Mouse (Mus musculus): ENCODE measurements around the gene Rspo1.
A peak's percentile ranks its signal among the peaks of the same experiment; 100 is the strongest.

Gene Rspo1

DNA sequence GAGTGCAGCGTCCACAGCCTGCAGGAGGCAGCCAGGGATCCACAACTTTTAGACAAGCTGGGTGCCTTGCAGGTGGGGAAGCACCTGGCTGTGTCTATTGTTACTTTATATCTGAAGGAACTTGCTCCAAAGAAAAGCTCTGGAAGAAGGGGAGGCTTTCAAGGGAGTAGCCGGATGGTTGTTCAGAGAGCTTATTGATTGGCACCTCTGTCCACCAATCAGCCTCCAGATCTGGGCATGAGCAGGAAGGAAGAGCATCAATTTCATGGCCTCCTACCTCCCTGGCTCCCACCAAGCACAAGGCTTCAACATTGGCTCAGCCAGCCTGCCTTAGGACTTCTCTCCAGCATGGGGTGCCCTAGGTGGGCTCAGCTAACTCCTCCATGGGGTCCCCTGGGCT, 12.9 kb upstream of the Rspo1 start:
- no peak for DNase-seq

DNA sequence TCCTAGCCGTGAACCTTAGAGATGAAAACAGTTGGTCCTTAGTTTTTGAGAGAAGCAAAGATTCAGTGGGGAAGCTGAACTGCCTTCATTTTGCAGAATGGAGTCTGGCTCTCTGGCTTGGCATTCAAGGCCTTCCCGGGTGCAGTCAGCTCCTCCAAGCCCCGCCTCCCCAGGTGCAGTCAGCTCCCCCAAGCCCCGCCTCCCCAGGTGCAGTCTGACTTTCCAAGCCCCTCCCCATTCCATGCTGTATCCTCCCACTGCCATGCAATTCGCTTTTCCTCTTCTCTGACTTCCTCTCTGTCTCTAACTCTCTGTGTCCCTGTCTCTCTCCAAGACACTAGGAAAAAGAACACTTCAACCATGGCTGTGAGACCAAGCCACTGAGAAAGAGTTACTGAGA, 8.0 kb upstream of the Rspo1 start:
- DNase-seq: no peak

DNA sequence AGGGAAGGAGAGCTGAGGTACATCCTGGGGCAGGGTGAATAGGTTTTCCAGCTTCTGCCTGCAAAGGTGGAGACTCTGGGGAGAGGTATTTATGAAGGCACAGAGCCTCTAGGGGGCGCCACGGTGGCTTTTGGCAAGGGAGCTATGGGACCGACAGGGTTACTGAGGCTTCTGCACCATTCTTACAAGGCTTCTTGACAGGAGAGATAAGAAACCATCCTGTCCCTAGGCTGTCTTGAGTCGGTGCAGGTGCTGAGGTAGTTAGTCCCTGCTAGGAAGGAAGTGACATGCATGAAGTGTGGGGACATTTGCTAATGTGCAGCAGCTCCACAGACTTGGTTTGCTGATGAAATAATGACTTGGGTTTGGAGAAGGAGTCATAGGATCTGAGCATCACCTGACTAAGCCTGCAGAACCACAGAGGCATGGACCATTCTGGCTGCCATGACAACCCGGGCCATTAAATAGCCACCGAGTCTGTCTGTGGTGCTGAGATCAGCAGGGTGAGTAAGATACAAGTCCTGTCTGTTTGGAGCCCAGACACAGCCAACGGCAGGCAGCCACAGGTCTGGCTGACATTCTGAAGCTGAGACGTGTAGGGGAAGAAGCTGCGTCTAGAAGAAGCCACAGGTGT, 2.2 kb upstream of the Rspo1 start:
- DNase-seq: no peak

DNA sequence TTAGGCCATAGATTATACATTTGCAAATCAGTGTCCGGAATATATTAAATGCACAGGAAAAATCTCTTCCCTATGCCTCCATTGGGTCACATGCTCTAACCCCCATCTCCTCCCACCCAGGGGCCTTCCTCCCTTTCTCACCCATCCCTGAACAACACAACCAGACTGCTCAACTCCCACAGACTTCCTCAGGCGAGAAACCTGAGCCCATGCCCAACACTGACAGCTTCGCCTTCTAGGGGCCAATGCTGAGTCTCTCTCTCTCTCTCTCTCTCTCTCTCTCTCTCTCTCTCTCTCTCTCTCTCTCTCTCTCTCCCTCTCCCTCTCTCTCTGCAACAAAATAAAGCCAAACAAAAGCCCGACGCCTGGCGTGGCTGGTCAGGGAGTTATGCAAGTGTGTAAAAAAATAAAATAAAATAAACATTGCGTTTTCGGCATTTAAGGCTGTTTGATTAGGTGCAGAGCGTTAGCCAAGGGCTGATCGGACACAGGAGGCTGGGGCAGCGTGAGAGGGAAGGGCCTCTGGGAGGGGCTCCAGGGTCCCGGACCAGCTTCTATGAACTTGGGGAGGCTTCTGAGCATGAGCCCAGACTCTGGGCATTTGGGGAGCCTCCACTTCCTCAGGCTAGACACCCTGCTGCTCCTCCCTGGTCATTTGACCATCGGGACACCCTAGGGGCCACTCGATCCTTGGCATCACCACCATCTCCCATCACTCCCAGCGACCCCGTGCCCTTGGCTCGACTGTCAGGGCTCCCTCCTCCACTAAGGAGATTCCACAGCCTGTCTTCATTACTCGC, 1.2 kb upstream of the Rspo1 start:
- DNase-seq: no peak

DNA sequence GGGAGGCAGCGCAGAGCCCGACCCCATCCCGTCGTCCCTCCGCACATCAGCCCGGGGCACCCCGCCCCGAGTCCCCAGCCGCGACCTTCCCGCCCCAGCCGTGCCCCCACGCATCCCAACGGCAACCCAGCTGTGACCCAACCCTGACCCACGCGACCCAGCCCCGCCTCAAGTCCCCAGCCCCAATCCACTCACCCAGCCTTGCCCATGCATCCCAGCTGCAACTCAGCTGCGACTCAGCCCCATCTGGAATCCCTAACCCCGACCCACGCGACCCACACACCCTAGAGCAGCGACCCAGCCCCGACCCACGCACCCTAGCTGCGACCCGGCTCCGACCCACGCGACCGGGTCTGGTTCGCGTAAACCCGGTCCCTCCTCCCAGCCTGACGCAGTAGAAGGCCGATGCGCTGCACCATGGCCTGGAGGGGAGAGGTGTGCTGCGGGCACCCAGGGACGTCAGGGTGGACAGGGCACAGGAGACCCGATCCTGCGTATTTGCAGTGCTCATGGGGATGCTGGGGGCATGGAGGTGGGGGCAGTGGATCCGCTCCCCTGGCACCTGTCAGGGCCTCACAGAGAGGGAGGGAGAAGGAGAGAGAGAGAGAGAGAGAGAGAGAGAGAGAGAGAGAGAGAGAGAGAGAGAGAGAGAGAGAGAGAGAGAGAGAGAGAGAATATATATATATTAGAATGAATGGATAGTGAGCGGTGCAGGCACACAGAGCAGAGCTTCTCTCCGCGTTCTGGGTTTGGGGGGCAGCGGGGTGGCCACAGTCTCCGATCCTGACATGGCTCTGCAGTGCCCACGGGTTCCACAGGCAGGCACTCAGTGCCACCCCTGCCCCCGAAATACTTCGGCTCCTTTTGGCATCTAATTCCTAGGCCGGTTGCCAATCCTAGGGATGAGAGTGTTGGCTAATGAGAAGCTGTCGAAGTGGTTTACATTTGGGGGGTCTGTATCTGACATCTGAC, 795 bp downstream of the Rspo1 start:
- no peak for DNase-seq

DNA sequence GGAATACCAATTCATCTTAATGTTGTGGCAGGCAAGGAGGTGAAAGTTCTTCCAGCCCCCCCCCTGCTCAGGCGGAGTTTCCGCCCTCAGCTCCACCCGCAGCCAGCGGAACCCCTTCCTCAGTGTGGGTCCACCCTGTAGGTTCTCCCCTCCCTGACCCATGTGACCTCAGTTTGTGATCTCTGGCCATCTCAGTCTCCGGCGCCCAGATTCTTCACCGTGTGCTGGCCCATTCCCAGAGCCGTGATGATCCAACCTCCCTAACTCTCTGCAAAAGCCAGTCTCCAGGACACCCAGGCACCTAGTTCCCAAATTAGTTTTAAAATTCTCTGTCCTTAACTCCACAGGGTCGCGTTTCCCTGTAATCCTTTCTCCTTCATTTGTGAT, 1.5 kb downstream of the Rspo1 start:
- no peak for DNase-seq

DNA sequence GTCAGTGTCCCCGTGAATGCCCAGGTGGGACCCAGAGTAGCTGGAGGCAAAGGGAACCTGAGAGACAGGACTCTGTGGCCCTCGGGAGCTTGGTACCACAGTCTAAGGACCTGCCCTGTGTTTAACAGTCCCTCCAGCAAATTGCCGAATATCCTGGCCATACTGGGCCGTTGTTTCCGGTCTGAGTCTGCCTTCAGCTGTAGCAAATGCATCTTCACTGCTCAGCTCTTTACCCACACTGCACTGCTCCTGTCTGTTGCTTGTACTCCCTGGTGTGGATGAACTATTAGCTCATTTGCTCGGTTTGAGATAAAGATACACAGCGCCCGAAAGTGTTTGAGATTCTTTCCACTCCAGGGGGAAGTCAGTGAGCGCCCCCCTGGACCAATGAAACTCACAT, 2.2 kb downstream of the Rspo1 start:
- DNase-seq: no peak

DNA sequence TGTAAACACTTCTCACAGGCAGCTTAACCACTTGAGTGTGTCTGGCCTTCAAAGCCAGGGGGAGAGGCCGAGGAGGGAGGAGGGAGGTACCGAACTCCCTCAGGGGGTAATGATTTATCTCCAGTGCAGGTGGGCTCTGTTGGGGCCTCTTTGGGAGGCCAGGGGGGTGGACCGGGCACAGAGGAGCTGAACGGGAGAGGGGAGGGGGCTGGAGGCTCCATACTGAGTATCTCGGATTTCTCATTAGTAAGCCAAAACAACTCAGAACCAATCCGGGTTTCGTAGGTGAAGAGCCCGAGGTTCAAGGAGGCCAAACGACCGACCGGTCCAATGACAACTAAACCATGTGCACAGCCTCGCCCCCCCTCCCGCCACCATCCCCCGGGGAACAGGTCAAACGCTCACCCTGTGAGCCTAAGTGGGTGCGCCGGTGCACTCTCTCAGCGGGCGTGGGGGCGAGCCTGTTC, 3.6 kb downstream of the Rspo1 start:
- no peak for DNase-seq

DNA sequence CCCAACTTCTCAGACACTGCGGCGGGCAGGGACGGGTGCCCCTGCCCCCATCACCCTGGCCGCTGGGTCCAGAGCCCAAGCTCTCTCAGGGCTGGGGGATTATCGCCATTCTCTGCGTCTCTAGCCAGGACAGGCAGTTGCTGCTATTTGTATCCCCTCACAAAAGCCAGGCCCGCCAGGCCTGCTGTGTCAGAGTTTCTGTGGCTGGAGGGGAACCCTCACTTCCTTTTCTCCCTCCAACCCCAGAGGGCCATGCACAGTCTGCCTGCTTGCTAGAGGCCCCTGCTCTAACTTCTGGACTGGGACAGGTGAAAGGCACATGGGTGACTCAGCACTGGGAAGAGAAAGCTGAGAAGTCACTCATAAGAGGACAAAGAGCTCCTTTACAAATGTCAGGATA, 4.1 kb downstream of the Rspo1 start:
- no peak for DNase-seq

DNA sequence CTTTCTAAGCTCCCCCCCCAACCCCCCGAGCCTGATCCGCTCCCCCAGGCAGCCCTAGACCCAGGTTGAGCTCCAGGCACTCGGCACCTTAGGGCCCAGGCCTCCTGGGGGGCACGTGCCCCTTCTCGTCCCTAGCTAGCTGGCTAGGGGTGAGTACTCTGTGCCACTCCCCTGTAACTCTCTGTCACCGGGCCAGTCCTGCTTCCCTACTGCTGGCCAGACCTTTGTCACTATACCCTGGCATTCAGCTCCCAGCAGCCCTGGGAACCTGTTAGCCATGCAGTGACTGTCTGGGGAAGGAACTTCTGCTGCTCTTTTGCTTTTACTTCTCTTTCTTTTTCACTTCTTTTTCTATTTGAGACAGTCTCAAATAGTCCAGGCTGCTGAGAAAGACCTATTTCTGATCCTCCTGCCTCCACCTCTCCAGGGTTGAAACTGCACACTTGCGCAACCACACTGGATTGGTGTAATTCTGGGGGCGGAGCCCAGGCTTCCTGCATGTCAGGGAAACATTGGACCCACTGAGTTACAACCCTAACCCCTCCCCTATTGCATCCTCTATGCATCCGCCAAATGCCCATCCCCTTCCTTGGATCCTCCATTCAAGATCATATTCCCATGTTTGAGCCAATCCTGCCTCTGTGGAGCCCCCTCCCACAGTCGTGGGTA, 11.4 kb downstream of the Rspo1 start:
- no peak for DNase-seq

DNA sequence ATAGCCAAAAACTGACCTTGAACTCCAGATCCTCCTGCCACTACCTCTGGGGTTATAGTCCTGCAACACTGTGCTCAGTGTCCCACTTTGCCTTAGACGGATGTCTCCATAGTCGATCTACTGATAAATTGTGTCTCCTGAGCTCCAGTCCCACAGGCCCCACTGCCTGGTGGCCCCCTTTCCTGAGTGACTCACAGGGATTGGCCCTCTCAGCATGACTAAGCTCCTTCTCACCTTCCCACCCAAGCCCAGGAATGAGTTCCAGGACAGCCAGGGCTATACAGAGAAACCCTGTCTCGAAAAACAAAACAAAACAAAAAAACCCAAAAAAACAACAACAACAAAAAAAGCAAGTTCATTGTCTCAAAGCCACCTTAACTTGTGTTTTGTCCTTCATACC, 13.3 kb downstream of the Rspo1 start:
- DNase-seq: no peak

DNA sequence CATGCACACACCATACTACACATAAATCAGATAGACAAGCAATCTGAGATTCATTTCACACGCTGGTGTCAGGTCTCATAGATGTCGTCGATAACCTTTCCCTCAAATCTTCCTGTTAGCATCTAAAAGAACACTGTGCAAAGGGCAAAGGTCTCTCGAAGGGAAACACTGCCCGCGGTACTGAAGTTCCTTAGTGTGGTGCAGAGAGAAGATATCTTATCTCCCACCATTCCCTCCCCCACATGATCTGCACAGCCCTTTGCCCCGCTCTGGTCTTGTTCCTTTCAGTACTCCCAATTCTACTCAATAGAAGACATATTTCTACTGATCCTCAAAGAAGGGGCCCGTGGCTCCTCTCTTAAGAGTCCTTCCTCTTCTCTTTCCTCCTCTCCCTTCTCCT, 16.7 kb downstream of the Rspo1 start:
- no peak for DNase-seq

DNA sequence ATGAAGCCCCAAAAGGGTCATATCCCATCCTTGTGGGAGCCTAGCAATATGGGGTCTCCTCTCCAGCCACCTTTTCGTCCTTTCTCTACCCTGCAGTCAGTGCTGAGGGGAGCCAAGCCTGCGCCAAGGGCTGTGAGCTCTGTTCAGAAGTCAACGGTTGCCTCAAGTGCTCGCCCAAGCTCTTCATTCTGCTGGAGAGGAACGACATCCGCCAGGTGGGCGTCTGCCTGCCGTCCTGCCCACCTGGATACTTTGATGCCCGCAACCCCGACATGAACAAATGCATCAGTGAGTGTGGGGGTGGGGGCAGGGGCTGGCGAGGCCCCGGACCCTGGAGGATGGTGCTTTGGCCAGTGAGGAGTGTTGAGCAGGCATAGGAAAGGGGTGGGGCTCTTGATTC, 18.7 kb downstream of the Rspo1 start:
- no peak for DNase-seq

DNA sequence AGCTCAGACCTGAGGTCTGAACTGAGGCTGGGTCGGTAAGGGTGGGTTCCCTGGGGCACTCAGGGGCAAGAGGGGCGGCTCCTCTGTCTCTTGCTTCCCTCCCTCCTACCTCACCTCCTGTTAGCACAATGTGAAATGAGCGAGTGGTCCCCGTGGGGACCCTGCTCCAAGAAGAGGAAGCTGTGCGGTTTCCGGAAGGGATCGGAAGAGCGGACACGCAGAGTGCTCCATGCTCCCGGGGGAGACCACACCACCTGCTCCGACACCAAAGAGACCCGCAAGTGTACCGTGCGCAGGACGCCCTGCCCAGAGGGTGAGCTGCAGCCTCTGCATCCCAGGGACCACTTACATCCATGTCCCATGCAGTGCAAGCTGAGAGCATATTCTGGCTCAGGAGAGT, 21.2 kb downstream of the Rspo1 start:
- DNase-seq: no peak

DNA sequence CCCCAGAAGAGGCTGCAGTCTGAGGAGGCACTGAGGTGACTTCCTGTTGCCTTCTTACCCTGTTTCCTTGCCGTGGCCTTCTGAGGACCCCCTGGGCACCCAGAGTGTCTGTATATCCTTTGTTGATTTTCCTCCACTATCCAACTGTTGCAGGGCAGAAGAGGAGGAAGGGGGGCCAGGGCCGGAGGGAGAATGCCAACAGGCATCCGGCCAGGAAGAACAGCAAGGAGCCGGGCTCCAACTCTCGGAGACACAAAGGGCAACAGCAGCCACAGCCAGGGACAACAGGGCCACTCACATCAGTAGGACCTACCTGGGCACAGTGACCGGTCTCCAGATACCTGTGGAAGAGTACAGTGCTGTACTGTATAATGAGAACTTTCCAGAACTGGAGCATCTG, 22.0 kb downstream of the Rspo1 start:
- no peak for DNase-seq

DNA sequence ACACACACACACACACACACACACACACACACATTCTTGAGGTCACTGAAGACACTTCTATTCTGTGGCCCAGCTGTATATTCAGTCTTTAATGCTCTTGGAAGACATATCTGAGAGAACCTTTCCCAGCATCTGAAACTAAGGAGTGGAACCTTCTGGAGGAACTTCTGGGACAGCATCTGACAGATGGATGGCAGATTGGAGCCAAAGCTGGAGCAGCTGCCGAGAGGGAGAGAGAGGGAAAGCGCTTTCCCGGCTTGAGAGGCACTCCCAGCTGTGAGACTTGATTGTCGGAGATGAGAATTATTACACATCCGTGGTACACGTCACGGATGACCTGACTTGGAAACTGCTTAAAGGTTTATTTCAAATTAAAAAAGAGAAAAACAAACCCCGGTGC, 22.5 kb downstream of the Rspo1 start:
- no peak for DNase-seq

DNA sequence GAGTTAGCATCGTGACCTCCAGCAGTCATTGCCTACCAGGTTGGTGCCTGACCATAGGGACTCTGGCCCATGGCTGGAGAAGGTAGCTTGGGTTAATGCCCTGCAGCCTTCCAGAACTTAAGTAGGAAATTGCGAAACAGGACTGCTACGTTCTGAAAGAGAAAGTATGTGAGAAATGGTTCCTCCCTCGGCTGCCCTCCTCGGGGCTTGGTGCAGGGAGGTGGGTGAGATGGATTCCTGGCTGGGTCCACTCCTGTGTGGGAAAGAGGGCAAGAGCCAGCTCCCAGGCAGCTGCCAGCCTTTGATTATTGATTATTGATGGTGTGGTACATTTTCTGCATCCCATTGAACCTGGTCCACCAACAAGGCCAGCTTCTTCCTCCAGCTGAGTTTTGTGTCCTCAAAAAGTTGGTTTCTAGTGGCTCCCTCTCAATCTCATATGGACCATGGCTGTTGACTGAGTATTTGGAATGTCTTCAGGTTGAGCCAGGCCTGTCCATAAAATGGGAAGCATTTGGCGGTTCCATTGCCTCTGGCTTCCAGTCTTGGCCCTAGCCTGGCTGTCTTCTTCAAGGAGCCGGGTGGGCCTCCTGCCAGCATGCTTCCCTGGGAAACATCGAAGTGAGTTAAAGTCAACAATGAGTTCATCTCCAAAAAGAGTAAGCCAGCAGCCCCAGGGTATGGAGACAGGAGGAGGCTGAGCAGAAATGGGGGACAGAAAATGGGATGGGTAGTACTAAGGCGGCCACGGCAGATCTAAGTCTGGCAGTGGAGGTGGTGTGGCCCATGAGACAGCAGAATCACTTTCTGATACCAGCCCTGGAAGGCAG, 29.8 kb downstream of the Rspo1 start, which contains the start of gene Gnl2:
Gene Gnl2 (plus strand): TSS at position 780 of the 830 bp plus-strand sequence.
- DNase-seq: no peak

DNA sequence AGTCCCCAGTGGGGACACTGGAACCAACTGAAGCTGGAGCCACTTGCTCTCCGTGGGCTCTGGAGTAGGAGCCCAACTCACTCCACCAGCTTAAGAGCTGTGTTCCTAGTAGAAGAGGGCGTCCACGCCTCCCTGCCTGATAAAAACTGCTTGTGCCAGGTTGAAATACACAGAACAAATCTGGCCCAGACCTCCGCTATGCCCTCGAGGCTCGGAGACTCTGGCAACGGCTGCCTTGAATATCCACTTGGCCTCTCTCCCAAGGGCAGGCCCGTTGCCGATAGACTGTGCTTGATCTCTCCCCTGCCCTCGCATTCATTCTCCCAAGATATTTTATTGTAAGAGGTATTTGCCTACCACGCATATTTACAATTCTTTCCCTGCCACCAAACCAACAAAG, 31.2 kb downstream of the Rspo1 start:
- DNase-seq: no peak

DNA sequence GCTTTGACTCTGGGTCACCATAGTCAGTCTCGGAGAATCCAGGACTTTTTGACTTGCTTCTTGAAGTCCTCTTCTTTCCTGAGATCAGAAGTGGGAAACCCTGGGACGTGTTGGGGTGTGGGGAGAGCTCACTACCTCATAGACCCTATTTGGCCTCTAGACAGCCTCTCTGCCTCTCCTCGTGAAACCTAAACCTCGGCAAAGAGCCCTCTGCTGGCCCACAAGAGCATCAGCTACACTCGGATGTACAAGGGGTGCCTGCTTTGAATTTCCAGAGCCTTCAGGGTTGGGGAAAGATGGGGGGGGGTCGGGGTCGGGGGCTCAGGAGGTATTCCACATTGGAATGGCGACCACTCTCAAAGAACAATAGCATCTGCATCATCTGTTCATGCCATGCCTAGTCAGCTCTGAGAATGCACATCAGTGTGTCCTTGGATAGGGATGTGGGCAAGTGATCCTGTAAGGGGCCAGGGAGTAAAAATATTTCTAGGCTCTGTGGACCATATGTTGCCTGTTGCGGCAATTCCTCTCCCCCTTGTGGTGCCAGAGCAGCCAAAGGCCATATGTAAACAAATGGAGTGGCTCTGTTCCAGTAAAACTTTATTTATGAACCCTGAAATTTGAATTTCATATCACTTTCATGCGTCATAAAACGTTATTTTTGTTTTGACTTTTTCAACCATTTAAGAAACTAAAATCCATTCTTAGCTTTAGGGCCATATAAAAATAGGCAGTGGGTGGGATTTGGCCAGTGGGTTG, 34.7 kb downstream of the Rspo1 start:
- no peak for DNase-seq

DNA sequence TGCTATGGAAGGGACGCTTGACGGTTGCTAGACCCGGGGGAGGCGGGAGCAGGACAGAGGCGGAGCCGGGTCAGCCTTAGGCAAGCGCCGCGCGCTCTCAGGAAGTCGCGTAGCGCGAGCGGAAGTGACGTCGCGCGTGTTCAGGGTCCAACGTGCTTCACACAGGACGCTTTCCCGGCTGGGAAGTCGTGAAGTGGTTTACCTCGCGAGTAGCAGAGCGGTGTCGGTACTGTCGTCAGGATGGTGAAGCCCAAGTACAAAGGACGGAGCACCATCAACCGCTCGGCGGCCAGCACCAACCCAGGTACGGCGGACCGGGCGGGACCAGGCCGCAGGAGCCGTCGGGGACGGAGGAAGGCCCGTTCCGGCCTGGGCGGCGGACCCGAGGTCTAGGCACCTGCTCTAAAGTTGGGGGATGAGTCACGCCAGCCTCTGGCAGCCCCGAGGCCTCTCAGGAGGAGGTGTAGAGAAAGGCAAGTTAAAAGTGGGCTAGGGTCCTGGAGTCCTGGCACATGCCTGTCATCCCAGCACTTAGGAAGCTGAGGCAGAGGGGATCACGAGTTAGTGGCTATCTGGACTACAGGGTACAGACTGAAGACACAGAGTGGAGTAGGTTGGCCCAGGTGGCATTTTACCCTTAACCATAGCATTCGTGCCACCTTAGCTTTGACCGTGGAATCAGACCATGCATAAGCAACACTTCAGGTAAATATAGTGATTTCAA, 43.8 kb downstream of the Rspo1 start:
- DNase-seq: peak; percentile 82 to 83
